Mouse (Mus musculus) fibroblast of lung, adult 2 months (primary cell): ENCODE data around the gene Nid1.
"Not testable (repeated sequence)": the region's sequence is repeated elsewhere in the genome, so short reads cannot be mapped to it uniquely, and the experiment has no call there.

ENCODE experiments used
- DNase-seq: peaks from one replicate; pipeline ENCODE4 v3.0.0-alpha.2; 2011; ENCODE audit warnings: low read depth

Nid1 gene

DNA sequence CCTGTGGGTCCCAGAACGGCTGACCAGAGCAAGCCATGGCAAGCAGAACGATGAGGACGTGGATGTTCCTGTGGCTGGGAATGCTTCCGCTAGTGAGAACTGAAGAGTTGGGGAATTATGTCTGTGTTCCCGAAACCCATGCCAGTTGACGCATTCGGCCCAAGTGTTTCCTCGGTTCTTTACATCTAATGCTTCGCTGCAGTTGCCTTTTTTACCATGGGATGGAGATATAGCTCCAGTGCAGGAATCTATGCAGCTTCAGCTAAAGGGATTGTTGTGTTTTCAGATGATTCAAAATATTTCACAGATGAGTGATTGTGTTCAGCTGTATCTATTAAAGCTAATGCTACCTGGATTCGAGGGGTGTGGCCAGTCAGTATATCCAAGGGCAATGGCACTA is 105.7 kb downstream of the Nid1 start:
- DNase-seq, result not testable (repeated sequence)

DNA sequence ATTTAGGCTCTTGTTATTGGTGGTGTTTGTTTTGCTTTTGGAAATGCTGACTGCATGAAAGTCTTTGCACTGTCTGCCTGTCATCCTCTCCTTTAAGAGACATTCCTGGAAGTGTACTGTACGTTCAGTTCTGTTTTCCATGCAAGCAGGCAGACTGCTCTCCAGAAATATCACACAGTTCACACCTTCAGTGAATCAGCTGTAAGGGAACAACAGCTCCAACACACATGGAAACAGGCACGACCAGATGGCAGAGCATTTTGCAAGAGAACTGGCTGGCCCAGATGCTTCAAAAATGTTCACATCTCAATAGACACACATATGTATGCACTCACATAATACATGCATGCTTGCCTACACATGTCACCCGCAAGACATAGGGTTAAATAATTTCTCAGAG is 109.4 kb downstream of the Nid1 start:
- no peak for DNase-seq

DNA sequence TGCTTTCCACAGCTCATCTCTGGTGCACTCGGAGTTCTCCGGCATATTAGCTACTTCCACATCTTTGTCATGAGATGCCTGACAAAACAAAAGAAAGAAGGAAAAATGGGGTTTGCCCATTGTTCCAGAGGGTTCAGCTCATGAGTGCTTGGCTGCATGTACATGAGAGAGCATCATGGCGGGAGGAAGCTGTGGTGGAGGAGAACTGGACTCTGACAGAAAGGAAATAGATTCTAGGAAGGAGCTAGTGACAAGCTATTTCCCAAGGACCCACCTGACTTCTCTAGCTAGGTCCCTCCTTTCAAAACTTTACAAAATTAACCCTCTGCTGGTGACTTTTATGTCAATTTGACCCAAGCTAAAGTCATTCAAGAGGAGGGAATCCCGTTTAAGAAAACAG is 110.5 kb downstream of the Nid1 start:
- no peak for DNase-seq

DNA sequence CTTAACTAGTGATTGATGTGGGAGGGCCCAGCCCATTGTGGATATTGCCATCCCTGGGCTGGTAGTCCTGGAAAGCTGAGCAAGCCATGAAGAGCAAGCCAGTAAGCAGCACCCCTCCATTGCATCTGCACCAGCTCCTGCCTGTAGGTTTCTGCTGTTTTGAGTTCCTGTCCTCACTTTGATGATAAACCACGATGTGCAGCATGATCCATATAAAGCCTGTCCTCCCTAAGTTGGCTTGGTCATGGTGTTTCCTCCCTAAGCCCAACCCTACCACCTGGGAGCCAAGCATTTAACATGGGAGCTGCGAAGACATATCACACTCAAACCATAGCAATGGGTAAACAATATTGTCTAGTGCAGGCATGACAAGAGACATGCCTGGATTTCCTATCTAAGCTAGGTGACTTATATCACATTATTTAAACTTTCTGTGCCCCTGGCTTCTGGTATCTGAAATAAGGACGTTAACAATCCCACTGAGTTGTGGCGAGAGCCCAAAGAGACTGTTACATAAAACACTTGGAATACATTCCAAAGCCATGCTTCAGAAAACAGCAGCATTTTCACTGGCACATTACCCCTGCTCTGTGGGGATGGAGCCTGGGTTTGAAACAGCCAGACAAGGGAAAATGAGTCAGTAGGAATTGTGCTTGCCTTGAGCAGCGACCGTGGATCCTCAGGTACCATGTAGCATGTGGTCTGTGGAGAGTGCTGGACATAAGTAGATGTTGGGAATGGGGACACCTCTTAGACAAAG is 111.3 kb downstream of the Nid1 start:
- peak; percentile 68 for DNase-seq

DNA sequence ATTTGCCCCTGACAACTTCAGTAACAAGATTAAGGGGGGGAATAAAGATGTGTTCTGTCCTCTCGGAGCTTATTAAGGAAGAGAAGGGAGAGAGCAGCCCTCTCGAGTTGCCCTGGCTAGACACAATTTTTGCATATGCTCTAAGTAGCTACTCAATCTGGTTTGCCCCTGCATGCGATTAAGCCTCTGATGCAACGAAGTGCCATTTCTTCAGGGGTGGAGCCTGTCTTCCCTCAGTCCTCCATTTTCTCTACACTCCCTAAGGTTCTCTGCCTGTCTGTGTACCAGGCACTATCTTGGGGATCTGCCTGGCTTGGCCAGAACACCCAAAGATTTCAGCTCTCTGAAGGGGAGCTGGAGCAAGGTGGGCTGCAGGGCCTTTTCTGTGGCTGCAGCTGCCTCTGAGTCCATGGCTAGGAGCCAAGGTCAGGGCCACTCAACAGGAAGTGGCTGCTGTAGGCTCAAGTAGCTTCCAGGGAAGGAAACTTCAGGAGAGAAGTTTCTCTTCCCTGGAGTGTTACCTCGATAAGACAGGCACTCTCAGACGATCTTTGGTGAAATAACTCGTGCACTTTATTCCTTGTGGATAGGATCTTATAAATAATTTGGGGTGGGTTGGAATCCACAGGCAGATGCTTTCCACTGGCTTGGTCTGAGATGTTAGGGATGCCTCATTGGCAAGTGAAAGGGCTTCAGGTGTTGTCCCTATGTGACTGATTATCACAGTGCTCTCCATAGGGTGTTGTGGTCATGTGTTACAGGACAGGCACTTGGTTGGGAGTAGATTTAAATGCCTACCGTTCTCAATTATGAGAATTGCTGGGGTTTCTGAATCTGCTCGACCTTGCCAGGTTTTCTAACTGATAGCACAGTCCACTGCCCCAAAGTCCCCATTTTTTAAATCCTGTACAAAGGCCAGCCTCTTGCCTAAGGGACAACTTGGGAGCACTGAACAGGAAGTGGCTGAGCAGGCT is 112.6 kb downstream of the Nid1 start:
- no peak for DNase-seq

DNA sequence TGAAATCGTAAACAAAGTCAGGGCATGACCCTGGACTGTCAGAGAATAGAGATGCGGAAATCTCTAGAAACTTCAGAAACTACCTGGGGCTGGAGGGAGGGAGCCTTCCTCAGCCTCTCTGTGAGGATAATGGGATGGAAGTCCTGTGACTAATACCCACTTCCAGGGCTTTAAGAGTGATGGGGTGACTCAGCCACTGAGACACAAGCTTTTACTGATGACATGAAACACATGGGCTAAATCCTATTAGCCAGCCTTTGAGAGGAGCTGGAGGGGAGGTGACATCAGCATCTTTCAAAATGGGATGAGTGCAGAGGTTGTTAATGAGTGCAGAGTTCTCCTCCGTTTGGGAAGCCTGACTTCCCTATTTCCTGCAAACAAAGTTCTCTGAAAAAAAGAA is 114.7 kb downstream of the Nid1 start:
- no peak for DNase-seq

DNA sequence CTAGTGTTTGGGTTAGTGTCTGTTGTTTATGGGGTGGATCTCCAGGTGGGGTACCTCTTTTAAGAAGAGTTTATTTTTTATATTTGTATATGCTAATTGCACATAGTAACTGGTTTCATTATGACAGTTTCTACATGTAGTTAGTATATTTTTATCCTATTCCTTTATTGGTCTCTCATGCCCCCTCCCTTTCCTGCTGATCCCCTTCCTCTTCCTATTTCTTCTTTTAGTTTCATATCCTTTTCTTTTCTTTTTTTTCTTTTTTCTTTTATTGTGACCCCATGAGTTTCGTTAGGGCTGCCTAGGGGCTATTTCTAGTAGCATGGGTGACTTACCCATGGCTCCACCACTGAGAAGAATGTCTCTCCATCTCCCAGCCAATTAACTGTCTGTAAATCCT is 116.3 kb downstream of the Nid1 start:
- no peak for DNase-seq

DNA sequence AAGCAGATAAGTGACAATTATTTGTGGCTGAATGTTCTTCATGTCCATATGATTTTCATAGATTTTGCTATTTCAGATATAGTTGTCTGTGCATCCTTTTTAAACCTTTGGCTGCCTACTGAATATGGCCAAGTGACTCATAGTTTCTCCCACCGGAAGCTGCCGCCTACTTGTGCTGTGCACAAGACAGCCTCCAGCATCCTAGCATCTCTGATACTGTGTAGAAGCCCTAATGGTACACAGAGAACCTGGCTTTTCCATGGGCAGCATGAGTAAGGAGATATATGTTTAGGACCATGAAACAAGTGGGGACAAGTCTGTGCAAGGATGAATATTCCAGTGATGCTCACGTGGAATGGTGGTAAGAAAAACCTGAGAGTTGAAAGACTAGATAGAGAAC is 117.8 kb downstream of the Nid1 start:
- no peak for DNase-seq

DNA sequence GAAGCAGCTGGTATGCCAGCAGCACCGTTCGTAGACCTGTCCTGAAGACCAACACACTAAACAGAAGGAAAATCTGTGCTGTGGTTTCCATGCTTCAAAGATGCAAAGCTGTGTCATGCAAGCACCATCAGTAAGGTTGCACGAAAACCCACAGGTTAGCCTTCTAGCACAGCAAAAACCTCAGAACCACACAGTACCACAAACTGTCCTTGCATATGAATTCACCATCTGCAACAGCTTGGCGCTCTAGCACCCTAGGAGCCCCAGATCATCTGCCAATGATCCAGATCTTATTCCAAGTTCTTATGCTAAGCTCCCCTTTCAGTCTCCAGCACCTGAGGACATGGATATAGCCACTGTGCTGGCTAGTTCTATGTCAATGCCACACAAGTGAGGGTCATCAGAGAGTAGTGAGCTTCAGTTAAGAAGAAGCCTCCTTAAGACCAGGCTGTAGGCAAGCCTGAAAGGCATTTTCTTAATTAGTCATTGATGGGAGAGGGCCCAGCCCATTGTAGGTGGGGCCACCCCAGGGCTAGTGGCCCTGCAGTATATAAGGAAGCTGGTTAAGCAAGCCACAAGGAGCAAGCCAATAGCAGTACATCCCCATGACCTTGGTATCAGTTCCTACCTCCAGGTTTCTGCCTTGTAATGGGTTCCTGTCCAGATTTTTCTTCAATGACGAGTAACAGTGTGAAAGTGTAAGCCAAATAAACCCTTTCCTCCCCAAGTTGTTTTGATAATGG is 119.8 kb downstream of the Nid1 start:
- DNase-seq, result no peak

DNA sequence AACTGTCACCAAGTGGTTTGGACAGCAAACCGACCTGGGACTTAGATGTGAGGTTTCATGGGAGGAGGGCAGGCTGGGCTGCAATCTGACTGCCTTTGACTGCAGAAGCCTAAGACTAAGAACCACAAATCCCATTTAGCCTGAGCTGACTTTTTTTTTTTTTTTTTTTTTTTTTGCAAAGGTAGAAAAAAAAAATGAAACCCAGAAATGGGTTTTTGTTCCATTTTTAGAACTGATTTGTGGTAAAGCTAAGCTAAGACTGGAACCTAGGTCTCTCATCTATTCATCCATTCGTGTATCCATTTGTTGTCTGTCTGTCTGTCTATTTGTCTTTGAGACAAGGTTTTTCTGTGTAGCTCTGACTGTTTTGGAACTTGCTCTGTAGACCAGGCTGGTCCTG is 120.9 kb downstream of the Nid1 start:
- DNase-seq, result no peak

DNA sequence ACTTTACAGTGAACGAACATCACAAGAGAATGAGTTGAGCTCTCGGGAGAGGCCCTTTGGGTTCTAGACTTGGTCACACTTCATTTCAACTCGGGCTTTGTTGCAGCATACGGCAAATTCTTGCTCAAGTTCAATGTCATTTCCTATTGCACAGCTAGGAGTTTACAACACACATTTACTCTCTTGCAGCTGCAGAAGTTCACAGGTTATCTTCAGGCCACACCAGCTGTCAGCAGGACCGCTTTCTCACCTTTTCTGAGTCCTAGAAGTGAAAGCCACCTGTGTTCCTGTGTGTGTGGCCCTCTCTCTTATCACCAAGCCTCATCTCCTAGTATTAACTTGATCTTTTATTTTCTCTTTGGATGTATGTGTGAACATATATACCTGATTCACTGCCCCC is 121.5 kb downstream of the Nid1 start:
- DNase-seq, result no peak
